Comparison of ENCODE assay signal across 9 mouse cellular contexts in the genomic region with DNA sequence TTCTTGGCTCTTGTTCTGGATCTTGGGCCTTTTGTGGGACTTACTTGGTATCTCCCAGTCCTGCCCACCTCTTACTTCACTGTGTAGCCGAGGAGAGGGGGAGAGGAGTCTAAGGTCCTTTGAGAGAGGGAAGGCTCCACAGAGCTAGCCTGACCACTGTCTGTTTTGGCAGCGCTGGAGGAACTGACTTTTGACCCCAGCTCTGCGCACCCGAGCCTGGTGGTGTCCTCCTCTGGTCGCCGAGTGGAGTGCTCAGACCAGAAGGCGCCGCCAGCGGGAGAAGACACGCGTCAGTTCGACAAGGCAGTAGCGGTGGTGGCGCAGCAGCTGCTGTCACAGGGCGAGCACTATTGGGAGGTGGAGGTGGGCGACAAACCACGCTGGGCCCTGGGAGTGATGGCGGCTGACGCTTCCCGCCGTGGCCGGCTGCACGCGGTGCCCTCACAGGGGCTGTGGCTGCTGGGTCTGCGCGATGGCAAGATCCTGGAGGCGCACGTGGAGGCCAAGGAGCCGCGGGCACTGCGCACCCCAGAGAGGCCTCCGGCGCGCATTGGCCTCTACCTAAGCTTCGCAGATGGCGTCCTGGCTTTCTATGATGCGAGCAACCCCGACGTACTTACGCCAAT. TPM values are rescaled to one million over a fixed set of nuclear protein-coding genes. Genes with fewer than 3 reads are reported as not detected.
DNase-seq lines count a peak whose midpoint lies in the region; ATAC-seq and TF ChIP-seq lines count a peak whose summit lies in the region.
"Had no signal": no experiment of that assay in that cellular context is flagged by ENCODE, and none has a peak within 500 bp of the region (broad histone marks: within the 10 kb centered on the region; RNA-seq: fewer than 3 reads in every experiment).

No protein-coding gene starts in this region.

- H3K27me3 ChIP-seq in heart, embryonic 10.5 days (ENCODE audit: insufficient read depth, poor library complexity, severe bottlenecking): peaks cover 52% of the 10 kb centered on the region
- no peaks in the 10 kb centered on the region for H3K27me3 ChIP-seq in ES-Bruce4 (ENCODE audit: control insufficient read depth, insufficient read depth, low read length, poor library complexity, severe bottlenecking)
- H3K27me3 ChIP-seq in hindbrain, postnatal 0 days (ENCODE audit: insufficient read depth, low read length): no peaks in the 10 kb centered on the region
- peaks cover 17% of the 10 kb centered on the region for H3K27me3 ChIP-seq in liver, embryonic 11.5 days (replicated peaks; ENCODE audit: control insufficient read depth, insufficient read depth, low read length)

- H3K4me1 ChIP-seq in heart, embryonic 10.5 days: peaks cover 15% of the 10 kb centered on the region
- peaks cover 5% of the 10 kb centered on the region for H3K4me1 ChIP-seq in ES-Bruce4 (ENCODE audit: control insufficient read depth, insufficient read depth, low read length)
- H3K4me1 ChIP-seq in hindbrain, postnatal 0 days (ENCODE audit: insufficient read depth, low read length): no peaks in the 10 kb centered on the region
- H3K4me1 ChIP-seq in liver, embryonic 11.5 days (replicated peaks; ENCODE audit: control insufficient read depth, insufficient read depth, low read length): peaks cover 3% of the 10 kb centered on the region; the same call in 1 of the 2 replicates

- peak overlapping the region; percentile 31; the same call in 1 of the 2 replicates for H3K27ac ChIP-seq in heart, embryonic 10.5 days
- H3K27ac ChIP-seq in ES-Bruce4 (ENCODE audit: insufficient read depth, low read length): no peak overlapping the region
- H3K27ac ChIP-seq in hindbrain, postnatal 0 days: no peak overlapping the region
- no peak overlapping the region for H3K27ac ChIP-seq in liver, embryonic 11.5 days (ENCODE audit: low read depth, low read length)

- H3K9me3 ChIP-seq in heart, embryonic 10.5 days: no peaks in the 10 kb centered on the region
- no peaks in the 10 kb centered on the region for H3K9me3 ChIP-seq in ES-Bruce4 (replicated peaks; ENCODE audit: control insufficient read depth, insufficient read depth, low read length, poor library complexity, severe bottlenecking)
- H3K9me3 ChIP-seq in hindbrain, postnatal 0 days (ENCODE audit: low read length): no peaks in the 10 kb centered on the region
- H3K9me3 ChIP-seq in liver, embryonic 11.5 days (ENCODE audit: control insufficient read depth, low read length): no peaks in the 10 kb centered on the region

- H3K4me3 ChIP-seq in heart, embryonic 10.5 days: peak overlapping the region; percentile 39; the same call in 1 of the 2 replicates
- peak overlapping the region; percentile 29 for H3K4me3 ChIP-seq in ES-Bruce4 (ENCODE audit: low read depth, low read length)
- H3K4me3 ChIP-seq in hindbrain, postnatal 0 days (ENCODE audit: low read length): no peak overlapping the region
- H3K4me3 ChIP-seq in liver, embryonic 11.5 days (ENCODE audit: low read depth, low read length): no peak overlapping the region

- TF ChIP-seq EP300 in ES-Bruce4 (IDR thresholded peaks at IDR 0.05; ENCODE audit: insufficient read depth, low read depth, low read length): no peak

- DNase-seq in heart, embryonic 10.5 days (ENCODE audit: low spot score): peak; percentile 80
- DNase-seq in heart, postnatal 4 days: no peak
- no peak for DNase-seq in hindbrain, postnatal 0 days (ENCODE audit: low spot score)
- DNase-seq in liver, embryonic 11.5 days (ENCODE audit: low spot score): peak; percentile 42
- no peak for DNase-seq in cerebellum, adult 11-12 months
- no peak for DNase-seq in cerebellum, adult 8-10 months

- ATAC-seq in hindbrain, postnatal 0 days: no peak
- ATAC-seq in liver, embryonic 11.5 days (replicated peaks; ENCODE audit: low FRiP score): no peak
- no peak for ATAC-seq in frontal cortex, adult (ENCODE audit: low TSS enrichment)

- no peaks in the 10 kb centered on the region for H3K36me3 ChIP-seq in heart, embryonic 10.5 days
- no peaks in the 10 kb centered on the region for H3K36me3 ChIP-seq in ES-Bruce4 (ENCODE audit: control insufficient read depth, insufficient read depth, low read length, poor library complexity, severe bottlenecking)
- H3K36me3 ChIP-seq in hindbrain, postnatal 0 days (ENCODE audit: insufficient read depth, low read length): no peaks in the 10 kb centered on the region
- H3K36me3 ChIP-seq in liver, embryonic 11.5 days (ENCODE audit: control insufficient read depth, insufficient read depth, low read length): no peaks in the 10 kb centered on the region

- 24% methylated on average over 40 of the region's 40 CpGs for WGBS in heart, embryonic 10.5 days
- WGBS in hindbrain, postnatal 0 days: 55% methylated on average over 40 of the region's 40 CpGs
- WGBS in liver, embryonic 11.5 days: 36% methylated on average over 40 of the region's 40 CpGs

- TF ChIP-seq CTCF in ES-Bruce4 (IDR thresholded peaks at IDR 0.05; ENCODE audit: low read depth, low read length): no peak
- no peak for TF ChIP-seq CTCF in hindbrain, postnatal 0 days (IDR thresholded peaks at IDR 0.05; ENCODE audit: low read depth)

- H3K4me2 ChIP-seq in hindbrain, postnatal 0 days (ENCODE audit: low read depth, low read length): 0 out of 2 replicates have a peak overlapping the region, but pooled peaks have one; percentile 18
- H3K4me2 ChIP-seq in liver, embryonic 11.5 days: peak overlapping the region; percentile 39; the same call in 1 of the 2 replicates

- H3K9ac ChIP-seq in ES-Bruce4 (ENCODE audit: low read depth, poor library complexity, severe bottlenecking): peak overlapping the region; percentile 49
- no peak overlapping the region for H3K9ac ChIP-seq in hindbrain, postnatal 0 days (replicated peaks; ENCODE audit: low read length)
- H3K9ac ChIP-seq in liver, embryonic 11.5 days (ENCODE audit: low read depth, low read length): no peak overlapping the region

- TF ChIP-seq POLR2A in ES-Bruce4 (IDR thresholded peaks at IDR 0.05; ENCODE audit: insufficient read depth, low read length): no peak

RNA-seq across cellular contexts. Expression of a gene that starts 6.1 kb away (rescaled TPM):
- polyA plus RNA-seq in heart, embryonic 10.5 days (2016; fragmentation: Nextera tagmentation; extraction: Ambion mirVana): 0.40 and 1.2 TPM in 2 replicates
- total RNA-seq in heart, postnatal 4 days (2021): 10 to 100 TPM; 66.9 to 69.8 TPM
- 0.56 TPM in 1 of 2 replicates, not detected in the other for polyA plus RNA-seq in ES-Bruce4 (2011; ENCODE audit: insufficient read depth, insufficient read length, low read depth, missing spikeins)
- total RNA-seq in hindbrain, postnatal 0 days (2014; rRNA removed): 0.37 and 1.4 TPM in 2 replicates
- not detected in 2 replicates for polyA plus RNA-seq in hindbrain, postnatal 0 days (2015; fragmentation: Nextera tagmentation; extraction: Ambion mirVana)
- polyA plus RNA-seq in liver, embryonic 11.5 days (2014; fragmentation: Nextera tagmentation; extraction: Ambion mirVana): not detected in 2 replicates
- total RNA-seq: hematopoietic stem cell, adult 5-6 weeks had no signal

RNA-seq across cellular contexts. Expression of a gene that starts 16.2 kb away (rescaled TPM):
- 27.8 and 35.5 TPM in 2 replicates for polyA plus RNA-seq in heart, embryonic 10.5 days (2016; fragmentation: Nextera tagmentation; extraction: Ambion mirVana)
- total RNA-seq in heart, postnatal 4 days (2021): 10 to 100 TPM; 28.1 to 31.9 TPM
- 25.0 and 29.8 TPM in 2 replicates for polyA plus RNA-seq in ES-Bruce4 (2011; ENCODE audit: insufficient read depth, insufficient read length, low read depth, missing spikeins)
- 12.1 and 12.7 TPM in 2 replicates for total RNA-seq in hindbrain, postnatal 0 days (2014; rRNA removed)
- 9.3 and 10.7 TPM in 2 replicates for polyA plus RNA-seq in hindbrain, postnatal 0 days (2015; fragmentation: Nextera tagmentation; extraction: Ambion mirVana)
- polyA plus RNA-seq in liver, embryonic 11.5 days (2014; fragmentation: Nextera tagmentation; extraction: Ambion mirVana): 46.3 and 51.1 TPM in 2 replicates

RNA-seq across cellular contexts. Expression of a gene that starts 42.6 kb away (rescaled TPM):
- 280 and 362 TPM in 2 replicates for polyA plus RNA-seq in heart, embryonic 10.5 days (2016; fragmentation: Nextera tagmentation; extraction: Ambion mirVana)
- 100 to 1,000 TPM; 402 to 429 TPM for total RNA-seq in heart, postnatal 4 days (2021)
- polyA plus RNA-seq in ES-Bruce4 (2011; ENCODE audit: insufficient read depth, insufficient read length, low read depth, missing spikeins): 1,572 and 1,655 TPM in 2 replicates
- 34.4 and 45.0 TPM in 2 replicates for total RNA-seq in hindbrain, postnatal 0 days (2014; rRNA removed)
- polyA plus RNA-seq in hindbrain, postnatal 0 days (2015; fragmentation: Nextera tagmentation; extraction: Ambion mirVana): 281 and 299 TPM in 2 replicates
- polyA plus RNA-seq in liver, embryonic 11.5 days (2014; fragmentation: Nextera tagmentation; extraction: Ambion mirVana): 28.1 and 34.4 TPM in 2 replicates

RNA-seq across cellular contexts. Expression of a gene that starts 52.6 kb away (rescaled TPM):
- 0.06 and 0.25 TPM in 2 replicates for polyA plus RNA-seq in heart, embryonic 10.5 days (2016; fragmentation: Nextera tagmentation; extraction: Ambion mirVana)
- 1 to 10 TPM; 1.8 to 2.5 TPM for total RNA-seq in heart, postnatal 4 days (2021)
- polyA plus RNA-seq in ES-Bruce4 (2011; ENCODE audit: insufficient read depth, insufficient read length, low read depth, missing spikeins): not detected in 2 replicates
- total RNA-seq in hindbrain, postnatal 0 days (2014; rRNA removed): 2.6 and 3.2 TPM in 2 replicates
- 1.2 and 1.3 TPM in 2 replicates for polyA plus RNA-seq in hindbrain, postnatal 0 days (2015; fragmentation: Nextera tagmentation; extraction: Ambion mirVana)
- polyA plus RNA-seq in liver, embryonic 11.5 days (2014; fragmentation: Nextera tagmentation; extraction: Ambion mirVana): 1.8 and 1.9 TPM in 2 replicates

RNA-seq across cellular contexts. Expression of a gene that starts 52.7 kb away (rescaled TPM):
- polyA plus RNA-seq in heart, embryonic 10.5 days (2016; fragmentation: Nextera tagmentation; extraction: Ambion mirVana): 0.09 TPM in 1 of 2 replicates, not detected in the other
- total RNA-seq in heart, postnatal 4 days (2021): not detected
- polyA plus RNA-seq in ES-Bruce4 (2011; ENCODE audit: insufficient read depth, insufficient read length, low read depth, missing spikeins): not detected in 2 replicates
- not detected in 2 replicates for total RNA-seq in hindbrain, postnatal 0 days (2014; rRNA removed)
- polyA plus RNA-seq in hindbrain, postnatal 0 days (2015; fragmentation: Nextera tagmentation; extraction: Ambion mirVana): not detected in 2 replicates
- polyA plus RNA-seq in liver, embryonic 11.5 days (2014; fragmentation: Nextera tagmentation; extraction: Ambion mirVana): not detected in 2 replicates
- total RNA-seq: hematopoietic stem cell, adult 5-6 weeks had no signal

Comparison
In these comparisons a context has a peak if more than half of its experiments do, and no peak if none do; other contexts are left out.
1. DNase-seq: peak in heart, embryonic 10.5 days (single experiment) and liver, embryonic 11.5 days (single experiment); none in heart, postnatal 4 days (single experiment), hindbrain, postnatal 0 days (single experiment), cerebellum, adult 11-12 months (single experiment) and cerebellum, adult 8-10 months (single experiment).
2. H3K4me3 ChIP-seq: peak in heart, embryonic 10.5 days (single experiment) and ES-Bruce4 (single experiment); none in hindbrain, postnatal 0 days (single experiment) and liver, embryonic 11.5 days (single experiment).